Mouse (Mus musculus) regulatory T cell (primary cell): Measurements from ENCODE around the gene Slc38a7.

Experiments used
- in situ Hi-C: fragments of 300-600 bp; cut with MboI, MseI; formaldehyde crosslinking; loops from one replicate; pipeline ENCODE4 v1.15.1; 2025; ENCODE audit warnings: high pct_unique_total_duplicates

Slc38a7 gene

GRCm38 (mm10) chr8:95848734-95849464, 4.4 kb downstream of the Slc38a7 start:
- in situ Hi-C loops: no loop called here

DNA sequence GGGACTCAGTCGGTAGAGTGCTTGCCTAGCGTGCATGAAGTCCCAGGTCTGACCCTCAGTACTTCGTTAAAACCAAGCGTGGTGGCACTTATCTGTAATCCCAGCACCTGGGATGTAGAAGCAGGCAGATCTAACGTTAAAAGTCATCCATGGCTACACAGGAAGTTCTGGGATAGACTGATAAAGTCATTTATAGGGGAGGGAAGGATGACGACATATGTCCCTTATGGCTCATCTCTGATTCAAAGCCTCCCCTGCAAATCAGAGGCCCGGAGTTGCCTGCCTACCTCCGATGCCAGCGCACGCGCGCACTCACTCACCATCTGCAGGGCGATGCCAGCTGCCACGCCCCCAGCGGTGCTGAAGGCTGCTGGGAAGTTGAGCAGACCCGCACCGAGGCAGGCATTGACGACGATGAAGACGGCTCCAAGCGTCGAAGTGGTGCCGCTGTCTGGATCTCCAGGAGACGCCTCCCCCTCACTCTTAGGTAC, 5.2 kb downstream of the Slc38a7 start:
- in situ Hi-C loops: no loop called here

GRCm38 (mm10) chr8:95845026-95845425, 8.3 kb downstream of the Slc38a7 start:
- in situ Hi-C loops: no loop called here

- in situ Hi-C loops: no loop called here
Measured at GRCm38 (mm10) chr8:95843968-95844367, 9.4 kb downstream of the Slc38a7 start.

DNA sequence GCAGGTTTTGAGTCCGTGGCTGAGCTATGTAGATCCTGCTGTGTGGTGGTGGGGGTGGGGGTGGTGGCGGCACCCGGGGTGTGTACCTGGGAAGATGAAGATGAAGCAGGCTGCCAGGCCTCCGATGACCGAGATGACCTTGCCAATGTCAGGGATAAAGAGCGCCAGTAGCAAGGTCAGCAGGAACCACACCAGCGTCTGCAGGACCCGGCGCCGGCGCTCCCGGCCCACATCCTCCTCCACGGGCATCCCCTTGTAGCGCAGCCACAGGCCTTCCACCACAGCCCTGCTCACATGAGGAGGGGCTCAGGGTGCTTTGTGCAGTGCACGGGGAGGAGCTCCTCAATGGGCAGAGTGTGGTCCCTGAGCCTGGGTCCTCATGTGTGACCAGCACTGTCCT, 11.9 kb downstream of the Slc38a7 start:
- in situ Hi-C loops: no loop called here

DNA sequence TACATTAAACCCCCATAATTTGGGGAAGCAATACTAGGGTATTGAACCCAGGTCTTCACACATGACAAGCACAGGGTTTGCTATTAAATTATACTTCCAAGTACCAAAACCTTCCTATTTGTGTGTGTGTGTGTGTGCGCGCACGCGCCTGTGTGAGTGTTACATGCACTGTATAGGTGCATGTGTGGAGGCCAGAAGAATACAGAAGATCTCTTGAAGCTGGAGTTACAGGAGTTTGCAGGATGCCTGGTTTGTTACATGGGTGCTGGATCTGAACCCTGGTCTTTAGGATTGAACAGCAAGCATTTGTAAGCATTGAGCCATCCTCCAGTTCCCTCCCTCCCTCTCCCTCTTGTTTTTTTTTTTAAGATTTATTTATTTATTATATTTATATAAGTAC, 14.1 kb downstream of the Slc38a7 start:
- in situ Hi-C loops: no loop called here

DNA sequence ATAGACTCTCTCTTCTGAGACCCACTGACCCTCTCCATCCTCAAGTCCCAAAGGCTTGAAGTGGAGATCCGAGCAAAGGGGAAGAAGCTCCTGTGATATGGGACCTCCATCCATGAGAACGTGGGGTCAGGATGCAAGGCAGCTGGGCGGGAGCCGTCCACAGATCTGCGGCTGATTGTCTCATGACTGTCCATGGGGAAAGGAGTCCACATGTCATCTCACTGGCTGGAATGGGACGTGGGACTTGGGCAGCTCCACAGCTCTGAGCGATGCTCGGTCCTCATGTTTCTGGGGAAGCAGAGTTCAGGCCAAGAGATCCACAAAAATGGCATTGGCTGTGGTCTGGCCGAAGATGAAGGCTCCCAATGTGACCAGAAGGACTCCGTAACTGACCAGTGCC, 16.1 kb downstream of the Slc38a7 start:
- in situ Hi-C loops: no loop called here

- in situ Hi-C loops: no loop called here
Measured at GRCm38 (mm10) chr8:95835891-95836290, 17.4 kb downstream of the Slc38a7 start.

- in situ Hi-C loops: no loop called here
Measured at GRCm38 (mm10) chr8:95833435-95833984, 19.8 kb downstream of the Slc38a7 start.

DNA sequence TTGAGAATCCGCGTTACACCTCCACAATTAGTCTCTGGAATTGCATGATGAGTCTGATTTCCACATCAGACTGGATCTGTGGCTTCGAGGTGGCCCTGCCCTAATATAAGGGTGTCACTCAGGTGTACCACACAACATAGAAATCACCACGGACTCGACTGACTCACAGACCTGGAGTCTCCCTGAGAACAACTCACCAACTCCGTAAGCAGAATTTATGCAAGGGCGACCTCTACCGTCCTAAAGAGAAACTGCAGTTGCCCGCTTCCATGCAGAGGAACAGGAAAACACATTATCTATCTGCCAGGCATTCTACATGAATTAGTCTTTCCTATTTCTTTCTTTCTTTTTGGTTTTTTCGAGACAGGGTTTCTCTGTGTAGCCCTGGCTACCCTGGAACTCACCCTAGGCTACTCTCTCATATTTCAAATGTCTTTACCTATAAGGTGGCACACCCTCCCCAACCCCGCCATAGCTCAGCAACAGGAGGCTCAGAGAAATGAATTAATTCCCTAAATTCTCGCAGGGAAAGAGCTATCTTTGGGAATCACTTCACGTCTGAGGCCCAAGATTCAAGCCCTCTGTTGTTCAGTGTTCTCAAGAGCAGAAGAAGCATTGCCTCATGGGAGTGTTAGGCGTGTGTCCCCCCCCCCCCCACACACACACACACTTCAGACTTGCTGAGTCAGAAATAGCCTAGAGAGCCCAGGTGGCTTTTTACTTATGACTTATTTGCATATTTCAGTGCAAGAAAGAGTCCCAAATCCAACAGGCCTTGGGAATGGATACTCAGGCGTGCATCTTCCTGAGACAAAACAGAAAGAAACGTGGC, 20.5 kb downstream of the Slc38a7 start:
- in situ Hi-C loops: no loop called here

DNA sequence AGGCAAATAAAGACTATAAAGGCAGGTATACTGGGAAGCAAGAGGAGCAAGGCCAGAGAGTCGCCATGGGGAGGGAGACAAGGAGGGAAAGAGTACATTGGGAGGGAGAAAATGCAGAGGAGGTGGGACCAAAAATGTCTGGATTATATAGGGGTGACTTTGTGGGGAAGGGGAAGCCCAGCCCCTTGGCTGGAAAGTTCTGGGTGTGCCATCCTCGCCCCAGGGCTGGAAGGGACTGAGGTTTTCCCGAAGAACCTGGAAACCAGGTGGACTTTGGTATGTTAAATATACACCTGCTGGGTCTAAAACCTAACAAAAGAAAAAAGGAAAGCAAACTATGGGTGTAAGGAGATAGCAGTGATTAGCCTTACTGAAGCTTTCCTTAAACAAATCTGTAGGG, 23.2 kb downstream of the Slc38a7 start:
- in situ Hi-C loops: no loop called here

- in situ Hi-C loops: loop anchor here (10.0 kb wide), 1 partner anchor 470 kb away; no protein-coding TSS in a partner anchor
Measured at GRCm38 (mm10) chr8:95825162-95825561, 28.2 kb downstream of the Slc38a7 start, which contains the start of gene Sap18b. Sap18b (plus strand) TSS chr8:95825346.

GRCm38 (mm10) chr8:95822699-95823098, 30.6 kb downstream of the Slc38a7 start:
- in situ Hi-C loops: loop anchor here (5.0 to 10.0 kb wide), 2 partner anchors 472 to 915 kb away; no protein-coding TSS in a partner anchor

GRCm38 (mm10) chr8:95822096-95822495, 31.2 kb downstream of the Slc38a7 start:
- in situ Hi-C loops: loop anchor here (5.0 to 10.0 kb wide), 2 partner anchors 473 to 915 kb away; no protein-coding TSS in a partner anchor

GRCm38 (mm10) chr8:95821266-95821665, 32.1 kb downstream of the Slc38a7 start:
- in situ Hi-C loops: loop anchor here (5.0 to 10.0 kb wide), 2 partner anchors 474 to 914 kb away; no protein-coding TSS in a partner anchor

GRCm38 (mm10) chr8:95818211-95818610, 35.1 kb downstream of the Slc38a7 start:
- in situ Hi-C loops: no loop called here

- in situ Hi-C loops: no loop called here
Measured at GRCm38 (mm10) chr8:95817597-95817996, 35.7 kb downstream of the Slc38a7 start.

DNA sequence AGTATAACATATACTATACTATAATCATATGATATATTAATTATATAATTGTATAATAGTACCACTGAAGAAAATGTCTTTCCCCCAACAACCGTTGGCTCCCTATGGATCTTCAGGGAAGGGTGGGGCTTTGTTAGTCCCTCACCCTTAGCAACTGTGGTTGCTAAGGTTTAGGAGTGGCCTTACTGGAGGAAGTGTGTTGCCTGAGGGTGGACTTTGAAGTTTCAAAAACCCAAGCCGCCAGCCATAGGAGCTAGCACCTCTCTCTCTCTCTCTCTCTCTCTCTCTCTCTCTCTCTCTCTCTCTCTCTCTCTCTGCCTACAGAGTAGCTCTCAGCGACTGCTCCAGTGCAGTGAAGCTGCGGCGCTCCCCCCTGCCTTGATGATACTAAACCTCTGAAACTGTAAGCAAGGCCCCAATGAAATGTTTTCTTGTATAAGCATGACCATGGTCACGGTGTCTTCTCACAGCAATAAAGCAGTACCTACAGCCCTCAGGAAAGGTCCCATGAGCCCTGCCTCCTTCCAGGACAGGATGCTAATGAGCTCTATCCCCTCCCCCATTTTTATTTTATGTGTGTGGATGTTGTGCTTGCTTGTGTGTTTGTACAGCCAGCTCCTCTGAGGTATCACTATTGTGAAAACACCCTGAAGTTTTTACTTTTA, 37.2 kb downstream of the Slc38a7 start:
- in situ Hi-C loops: no loop called here

DNA sequence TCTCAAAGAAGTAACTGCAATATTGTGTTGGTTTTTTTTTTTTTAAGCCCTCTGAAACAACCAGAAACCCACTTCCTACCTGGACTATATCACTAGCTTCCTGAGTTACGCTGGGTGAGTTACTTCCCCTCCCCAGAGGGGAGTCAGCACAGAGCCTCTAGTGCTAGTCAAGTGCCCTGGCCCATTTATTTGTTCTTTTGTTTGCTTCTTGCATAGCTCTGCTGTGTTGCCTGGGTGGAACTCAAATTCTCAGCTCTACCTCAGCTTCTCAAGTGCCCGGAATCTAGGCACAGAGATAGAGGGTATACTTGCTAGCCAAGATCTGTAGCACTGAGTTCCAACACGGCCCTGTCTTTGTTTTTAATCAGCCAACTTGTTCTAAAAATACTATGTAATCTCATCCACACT, 43.2 kb downstream of the Slc38a7 start:
- in situ Hi-C loops: no loop called here

GRCm38 (mm10) chr8:95809116-95809515, 44.2 kb downstream of the Slc38a7 start:
- in situ Hi-C loops: loop anchor here (10.0 kb wide), 1 partner anchor 724 kb away; the partner anchor contains the start of gene Katnb1

DNA sequence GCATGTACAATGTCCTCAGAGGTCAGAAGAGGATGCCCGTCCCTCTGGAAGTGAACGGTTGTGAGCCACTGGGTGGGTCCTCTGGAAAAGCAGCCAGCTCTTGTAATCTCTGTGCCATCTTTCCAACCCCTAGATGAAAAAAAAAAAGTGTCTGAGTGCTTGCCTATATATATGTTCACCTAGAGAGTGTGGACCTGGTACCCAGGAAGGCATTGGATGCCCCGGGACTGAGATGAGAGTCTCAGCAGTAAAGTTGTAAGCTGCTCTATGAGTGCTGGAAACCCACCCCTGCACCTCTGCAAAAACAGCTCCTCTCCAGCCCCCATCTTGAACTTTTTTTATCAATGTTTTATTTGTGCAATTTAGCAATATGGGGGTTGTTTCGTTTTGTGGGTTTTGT, 44.7 kb downstream of the Slc38a7 start:
- in situ Hi-C loops: loop anchor here (10.0 kb wide), 1 partner anchor 724 kb away; the partner anchor contains the start of gene Katnb1
